Mouse (Mus musculus) olfactory bulb, adult 2 months (tissue): Measurements from ENCODE around the gene Fam149b. TPM values are rescaled to one million over a fixed set of nuclear protein-coding genes. Genes with fewer than 3 reads are reported as not detected.
"Not testable (repeated sequence)": the region's sequence is repeated elsewhere in the genome, so short reads cannot be mapped to it uniquely, and the experiment has no call there.

ENCODE experiments used
- H3K27ac ChIP-seq: fragments of 200-500 bp; 2 replicates; pipeline ENCODE4 v1.5.1; 2012; ENCODE audit warnings: low read depth, low read length; ENCODE audit not compliant: insufficient read depth
- H3K4me1 ChIP-seq: fragments of 200-500 bp; 2 replicates; pipeline ENCODE4 v1.6.1; 2012; ENCODE audit warnings: low read length; ENCODE audit not compliant: control insufficient read depth, insufficient read depth
- H3K4me3 ChIP-seq: fragments of 200-500 bp; 2 replicates; pipeline ENCODE4 v1.5.1; 2012; ENCODE audit warnings: mild to moderate bottlenecking, low read depth, low read length, moderate library complexity; ENCODE audit not compliant: insufficient read depth
- CTCF ChIP-seq: fragments of 200-500 bp; IDR thresholded peaks from 2 replicates; pipeline ENCODE4 v1.5.1; 2012; ENCODE audit warnings: low read depth, mild to moderate bottlenecking, low read length, moderate library complexity; ENCODE audit not compliant: insufficient read depth
- POLR2A ChIP-seq: fragments of 200-500 bp; IDR thresholded peaks from 2 replicates; pipeline ENCODE4 v1.6.1; 2012; ENCODE audit warnings: mild to moderate bottlenecking, low read depth, low read length, moderate library complexity; ENCODE audit not compliant: insufficient read depth
- WGBS: fragments of 180-500 bp; shearing (Covaris S2); methylation state at CpG from one replicate; pipeline ENCODE4 v1.1.7; 2018; 5-methylcytosine and 5-hydroxymethylcytosine counted together
- polyA plus RNA-seq: library from polyadenylated mRNA; stranded (reverse); fragments of >200 nt; gene quantifications from 2 replicates; pipeline ENCODE4 v1.2.4, GENCODE M21; 2012; ENCODE audit warnings: low replicate concordance; ENCODE audit not compliant: missing spikeins, insufficient read depth, insufficient read length

Fam149b gene
- not detected in 2 replicates for polyA plus RNA-seq

- H3K4me1 ChIP-seq: peaks cover 2% of the 10 kb centered on the region; the same call in 1 of the 2 replicates
- peak within 1 kb of the TSS; percentile 97 for H3K4me3 ChIP-seq
- peak within 1 kb of the TSS; percentile 86 for H3K27ac ChIP-seq
- TF ChIP-seq CTCF (peak; percentile 28; the same call in 1 of the 2 replicates), POLR2A (peak; percentile 63; the same call in 1 of the 2 replicates)
- under 1% methylated on average over 42 of the region's 42 CpGs for WGBS
These were observed at the start of gene Fam149b, which contains the start of gene Ecd for GRCm38 (mm10) chr14:20347991-20348541. Gene Fam149b, plus strand, starts transcription at chr14:20348162. Gene Ecd, minus strand, starts transcription at chr14:20348121.

- not testable (repeated sequence) for H3K4me1 ChIP-seq, H3K27ac ChIP-seq, H3K4me3 ChIP-seq
- WGBS: 77% methylated on average over 2 of the region's 2 CpGs
These were observed 42.9 kb upstream of the Fam149b start for GRCm38 (mm10) chr14:20305085-20305484.

- TF ChIP-seq POLR2A (no peak), CTCF (no peak)
- Histone ChIP-seq H3K27ac (no peak overlapping the region), H3K4me1 (no peaks in the 10 kb centered on the region), H3K4me3 (no peak overlapping the region)
- WGBS: 94% methylated on average over 1 of the region's 1 CpGs
These were observed 32.8 kb upstream of the Fam149b start for GRCm38 (mm10) chr14:20315137-20315536.

GRCm38 (mm10) chr14:20319420-20319819 is 28.5 kb upstream of the Fam149b start:
- WGBS: 75% methylated on average over 3 of the region's 3 CpGs
- Histone ChIP-seq H3K4me1 (no peaks in the 10 kb centered on the region), H3K27ac (no peak overlapping the region), H3K4me3 (no peak overlapping the region)
- TF ChIP-seq CTCF (peak; percentile 57; the same call in 1 of the 2 replicates), POLR2A (no peak)

GRCm38 (mm10) chr14:20324196-20324595 is 23.8 kb upstream of the Fam149b start:
- Histone ChIP-seq H3K4me1 (no peaks in the 10 kb centered on the region), H3K4me3 (no peak overlapping the region), H3K27ac (no peak overlapping the region)
- TF ChIP-seq POLR2A (no peak), CTCF (no peak)
- WGBS: 92% methylated on average over 9 of the region's 9 CpGs

- Histone ChIP-seq H3K4me3 (no peak overlapping the region), H3K4me1 (no peaks in the 10 kb centered on the region), H3K27ac (no peak overlapping the region)
- TF ChIP-seq CTCF (no peak), POLR2A (no peak)
- WGBS: 73% methylated on average over 9 of the region's 9 CpGs
These were observed 19.5 kb upstream of the Fam149b start for GRCm38 (mm10) chr14:20328474-20328873.

GRCm38 (mm10) chr14:20331316-20331715 is 16.6 kb upstream of the Fam149b start:
- TF ChIP-seq CTCF (no peak), POLR2A (no peak)
- no peak overlapping the region for H3K27ac ChIP-seq
- H3K4me1 ChIP-seq: no peaks in the 10 kb centered on the region
- no peak overlapping the region for H3K4me3 ChIP-seq
- WGBS: 93% methylated on average over 4 of the region's 4 CpGs

GRCm38 (mm10) chr14:20339415-20339814 is 8.5 kb upstream of the Fam149b start:
- Histone ChIP-seq H3K27ac (no peak overlapping the region), H3K4me3 (no peak overlapping the region), H3K4me1 (no peaks in the 10 kb centered on the region)
- TF ChIP-seq CTCF: no peak
- no peak for TF ChIP-seq POLR2A
- 85% methylated on average over 5 of the region's 5 CpGs for WGBS

GRCm38 (mm10) chr14:20340149-20340548 is 7.8 kb upstream of the Fam149b start:
- Histone ChIP-seq H3K4me1 (no peaks in the 10 kb centered on the region), H3K27ac (no peak overlapping the region), H3K4me3 (no peak overlapping the region)
- 87% methylated on average over 8 of the region's 8 CpGs for WGBS
- no peak for TF ChIP-seq POLR2A
- TF ChIP-seq CTCF: no peak
